Mouse (Mus musculus): ENCODE results near the gene Bag5. TPM values are rescaled to one million over a fixed set of nuclear protein-coding genes. Genes with fewer than 3 reads are reported as not detected.
"Not testable (repeated sequence)": the region's sequence is repeated elsewhere in the genome, so short reads cannot be mapped to it uniquely, and the experiment has no call there.

Gene Bag5
- polyA plus RNA-seq, 1 experiment from 2014 or later = 67.8 TPM

DNA sequence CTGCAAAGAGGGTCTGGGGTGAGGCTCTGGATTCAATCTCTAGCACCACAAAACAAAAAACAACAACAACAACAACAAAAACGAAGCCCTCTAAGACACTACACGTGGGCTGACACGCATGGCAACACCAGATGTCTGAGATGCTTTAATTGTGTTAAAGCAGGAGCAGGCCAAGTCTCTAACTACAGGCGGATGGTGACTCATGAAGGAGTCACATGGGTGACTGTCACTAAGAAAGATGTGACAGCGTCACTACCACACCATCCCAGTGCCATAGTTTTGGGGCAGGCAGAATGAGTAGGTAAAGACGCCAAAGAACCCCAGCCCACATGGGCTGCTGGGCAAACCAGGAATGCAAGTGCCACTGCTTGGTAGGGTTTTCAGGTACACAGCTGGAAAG, 39.4 kb upstream of the Bag5 start:
- Histone ChIP-seq H3K9ac (no peak overlapping the region), H3K9me3 (no peaks in the 10 kb centered on the region), H3K4me2 (no peak overlapping the region), H3K4me3 (no peak overlapping the region), H3K36me3 (no peaks in the 10 kb centered on the region), H3K27ac (replicated peaks) (no peak overlapping the region), H3K27me3 (no peaks in the 10 kb centered on the region), H3K4me1 (replicated peaks) (peaks cover 2% of the 10 kb centered on the region; the same call in 1 of the 2 replicates)
- 92% methylated on average over 6 of the region's 6 CpGs for WGBS
- ATAC-seq (ENCODE audit: low FRiP score, low read depth) = no peak

DNA sequence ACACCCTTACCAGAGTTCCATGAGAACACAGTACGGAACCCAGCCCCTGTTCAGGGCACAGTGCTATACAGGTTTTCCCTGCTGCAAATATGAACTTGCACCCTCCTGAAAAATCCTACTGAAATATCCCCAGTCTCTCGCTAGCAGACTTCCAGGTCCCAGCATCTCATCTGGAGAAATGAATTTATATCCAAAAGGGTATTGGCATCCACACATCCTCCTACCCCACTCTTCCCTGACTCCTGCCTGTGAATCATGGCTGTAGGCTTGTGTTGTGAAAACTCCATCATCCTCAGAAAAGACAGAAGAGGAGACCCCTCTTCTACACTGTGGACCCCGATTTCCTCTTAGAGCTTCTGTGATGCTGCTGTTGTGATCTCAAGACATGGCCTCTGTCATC, 37.7 kb upstream of the Bag5 start:
- H3K4me2 ChIP-seq = no peak overlapping the region
- no peak overlapping the region for H3K4me3 ChIP-seq
- peaks cover 7% of the 10 kb centered on the region for H3K4me1 ChIP-seq (replicated peaks)
- H3K9ac ChIP-seq = no peak overlapping the region
- H3K9me3 ChIP-seq = no peaks in the 10 kb centered on the region
- H3K36me3 ChIP-seq = no peaks in the 10 kb centered on the region
- H3K27me3 ChIP-seq = no peaks in the 10 kb centered on the region
- no peak for ATAC-seq (ENCODE audit: low FRiP score, low read depth)
- WGBS = 93% methylated on average over 3 of the region's 3 CpGs
- H3K27ac ChIP-seq (replicated peaks) = no peak overlapping the region

DNA sequence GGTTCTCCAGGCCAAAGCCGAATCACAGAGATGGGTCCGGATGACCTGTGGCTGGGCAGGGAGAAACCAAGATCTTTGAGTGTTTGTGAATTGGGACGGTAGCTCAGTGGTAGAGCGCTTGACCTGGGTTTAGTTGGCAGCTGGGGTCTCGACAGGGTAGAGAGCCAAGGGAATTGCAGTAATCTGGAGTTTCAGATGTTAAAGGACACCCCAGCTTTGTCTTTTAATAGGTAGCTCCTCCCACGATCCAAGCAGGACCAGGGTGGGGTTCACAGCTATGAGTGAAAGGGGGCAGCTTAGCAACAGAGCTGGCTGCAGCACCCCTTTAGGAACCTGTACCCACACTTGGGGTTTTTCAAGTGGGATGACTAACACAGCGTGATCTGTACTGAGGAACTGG, 34.4 kb upstream of the Bag5 start:
- no peaks in the 10 kb centered on the region for H3K27me3 ChIP-seq
- H3K36me3 ChIP-seq = no peaks in the 10 kb centered on the region
- H3K4me2 ChIP-seq = no peak overlapping the region
- H3K27ac ChIP-seq (replicated peaks) = no peak overlapping the region
- ATAC-seq (ENCODE audit: low FRiP score, low read depth) = no peak
- H3K4me3 ChIP-seq = no peak overlapping the region
- H3K4me1 ChIP-seq (replicated peaks) = peaks cover 7% of the 10 kb centered on the region
- H3K9me3 ChIP-seq = no peaks in the 10 kb centered on the region
- H3K9ac ChIP-seq = no peak overlapping the region
- 83% methylated on average over 7 of the region's 7 CpGs for WGBS

DNA sequence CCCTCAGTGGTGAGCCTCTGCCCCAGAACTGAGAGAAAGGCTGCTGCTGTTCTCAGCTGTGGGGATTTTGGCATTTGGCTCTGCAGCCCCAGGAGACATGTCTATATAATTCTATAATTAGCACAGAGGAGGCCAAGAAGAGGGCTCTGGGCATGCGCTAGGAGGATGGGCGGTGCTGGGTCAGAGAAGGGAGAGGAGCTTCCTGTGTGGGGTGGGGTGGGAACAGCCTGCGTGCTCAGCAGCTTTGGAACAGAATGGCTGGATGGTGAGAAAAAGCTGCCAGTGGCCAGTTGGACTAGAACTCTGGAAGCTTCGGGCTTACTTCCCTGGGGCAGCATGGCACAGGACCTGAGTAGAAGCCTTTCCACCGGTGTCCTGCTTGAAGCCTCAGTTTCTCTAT, 33.0 kb upstream of the Bag5 start:
- H3K27ac ChIP-seq (replicated peaks) = no peak overlapping the region; the same call in 1 of the 2 replicates
- H3K36me3 ChIP-seq = no peaks in the 10 kb centered on the region
- H3K4me2 ChIP-seq = no peak overlapping the region
- no peaks in the 10 kb centered on the region for H3K27me3 ChIP-seq
- WGBS = 56% methylated on average over 5 of the region's 5 CpGs
- H3K9me3 ChIP-seq = no peaks in the 10 kb centered on the region
- no peak overlapping the region for H3K9ac ChIP-seq
- no peak overlapping the region for H3K4me3 ChIP-seq
- ATAC-seq (ENCODE audit: low FRiP score, low read depth) = no peak
- H3K4me1 ChIP-seq (replicated peaks) = peaks cover 7% of the 10 kb centered on the region

DNA sequence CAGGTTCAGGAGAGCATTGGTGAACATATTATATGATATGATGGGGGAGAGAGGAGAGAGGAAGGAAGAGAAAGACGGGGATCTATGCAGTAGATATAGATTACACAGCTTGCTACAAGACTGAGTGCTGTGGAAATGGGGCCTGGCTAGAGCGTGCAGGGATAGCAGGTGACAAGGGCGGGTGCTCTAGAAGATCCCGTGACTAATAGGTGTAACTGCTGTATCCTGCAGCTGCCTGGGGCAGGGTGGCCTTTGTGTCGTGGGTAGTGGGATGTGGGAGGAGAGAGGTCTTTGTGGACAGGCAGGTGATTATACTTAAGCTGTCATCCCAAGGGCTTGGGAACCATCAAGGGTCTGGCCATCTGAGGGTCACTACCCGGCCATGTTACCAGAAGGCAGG, 32.2 kb upstream of the Bag5 start:
- ATAC-seq (ENCODE audit: low FRiP score, low read depth) = peak; percentile 19; the same call in 1 of the 2 replicates
- Histone ChIP-seq H3K4me3 (no peak overlapping the region), H3K27me3 (no peaks in the 10 kb centered on the region), H3K27ac (replicated peaks) (no peak overlapping the region), H3K9me3 (no peaks in the 10 kb centered on the region), H3K9ac (no peak overlapping the region), H3K4me1 (replicated peaks) (peaks cover 7% of the 10 kb centered on the region), H3K4me2 (no peak overlapping the region), H3K36me3 (no peaks in the 10 kb centered on the region)
- WGBS = 75% methylated on average over 6 of the region's 6 CpGs

DNA sequence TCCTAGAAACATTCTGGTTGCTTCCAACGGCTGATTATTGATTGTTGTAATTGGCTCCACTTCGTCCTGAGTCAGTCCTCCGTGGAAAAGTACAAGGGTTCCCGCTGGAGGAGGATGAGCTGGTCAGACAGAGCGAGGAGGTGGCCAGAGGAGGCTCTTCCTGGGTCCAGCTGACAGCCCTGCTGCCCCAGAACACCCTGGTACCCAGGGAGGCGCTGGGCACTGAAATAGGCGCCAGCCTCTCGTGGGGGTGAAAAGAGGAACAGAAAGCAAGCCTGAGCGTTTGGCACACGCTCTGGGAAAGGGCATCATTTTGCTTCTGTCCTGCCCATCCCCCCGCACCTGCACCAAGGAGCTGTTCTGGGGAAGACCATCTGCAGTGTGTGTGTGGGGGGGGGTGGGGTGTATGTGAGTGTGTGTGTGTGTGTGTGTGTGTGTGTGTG, 30.9 kb upstream of the Bag5 start:
- H3K4me2 ChIP-seq = no peak overlapping the region
- H3K4me1 ChIP-seq (replicated peaks) = peaks cover 7% of the 10 kb centered on the region
- H3K36me3 ChIP-seq = no peaks in the 10 kb centered on the region
- H3K27ac ChIP-seq (replicated peaks) = no peak overlapping the region
- H3K9me3 ChIP-seq = no peaks in the 10 kb centered on the region
- 71% methylated on average over 11 of the region's 11 CpGs for WGBS
- no peak for ATAC-seq (ENCODE audit: low FRiP score, low read depth)
- H3K9ac ChIP-seq = no peak overlapping the region
- H3K27me3 ChIP-seq = no peaks in the 10 kb centered on the region
- H3K4me3 ChIP-seq = no peak overlapping the region

DNA sequence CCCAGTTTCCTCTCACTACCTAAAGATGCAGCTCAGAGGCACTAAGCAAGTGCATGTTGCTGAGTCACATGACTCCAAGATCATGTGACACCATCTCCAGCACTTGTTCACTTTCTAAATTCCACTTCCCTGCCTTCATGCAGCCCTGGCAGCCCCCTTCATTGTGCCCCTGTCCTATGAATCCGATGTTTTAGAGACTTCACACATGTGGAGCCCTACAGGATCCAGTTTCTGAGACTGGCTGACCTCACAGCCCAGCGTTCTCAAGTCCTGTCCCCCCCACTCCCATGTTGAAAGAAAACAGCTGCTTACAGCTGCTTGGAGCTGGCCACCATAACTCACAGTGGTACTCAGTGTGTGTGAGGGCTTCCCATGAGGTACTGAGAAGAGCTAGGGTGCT, 30.4 kb upstream of the Bag5 start:
- Histone ChIP-seq H3K4me1 (replicated peaks) (peaks cover 7% of the 10 kb centered on the region), H3K4me2 (no peak overlapping the region), H3K27me3 (no peaks in the 10 kb centered on the region), H3K36me3 (no peaks in the 10 kb centered on the region), H3K27ac (replicated peaks) (no peak overlapping the region), H3K9me3 (no peaks in the 10 kb centered on the region), H3K9ac (no peak overlapping the region), H3K4me3 (no peak overlapping the region)
- ATAC-seq (ENCODE audit: low FRiP score, low read depth) = no peak
- 81% methylated on average over 2 of the region's 2 CpGs for WGBS

DNA sequence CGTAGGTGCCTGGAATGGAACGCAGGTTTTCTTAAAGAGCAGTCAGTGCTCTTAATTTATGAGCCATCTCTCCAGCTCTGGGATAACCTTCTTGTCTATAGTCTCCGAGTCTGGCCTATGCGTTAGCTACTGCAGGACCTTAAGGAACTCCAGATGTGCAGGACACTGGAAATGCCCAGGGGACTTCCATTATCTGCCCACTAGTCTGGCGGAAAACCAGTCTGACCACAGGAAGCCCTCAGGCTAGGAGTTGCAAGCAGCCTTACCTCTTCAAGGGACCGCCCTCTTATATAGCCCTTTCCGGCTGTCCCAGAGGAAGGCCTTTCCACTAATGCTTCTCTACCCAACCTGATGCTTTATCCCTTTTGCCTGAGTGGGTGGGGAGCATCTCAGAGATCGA, 28.3 kb upstream of the Bag5 start:
- Histone ChIP-seq H3K27me3 (no peaks in the 10 kb centered on the region), H3K27ac (replicated peaks) (no peak overlapping the region), H3K9ac (no peak overlapping the region), H3K9me3 (no peaks in the 10 kb centered on the region), H3K4me3 (no peak overlapping the region), H3K4me1 (replicated peaks) (peaks cover 6% of the 10 kb centered on the region), H3K36me3 (no peaks in the 10 kb centered on the region), H3K4me2 (no peak overlapping the region)
- 82% methylated on average over 8 of the region's 8 CpGs for WGBS
- no peak for ATAC-seq (ENCODE audit: low FRiP score, low read depth)

DNA sequence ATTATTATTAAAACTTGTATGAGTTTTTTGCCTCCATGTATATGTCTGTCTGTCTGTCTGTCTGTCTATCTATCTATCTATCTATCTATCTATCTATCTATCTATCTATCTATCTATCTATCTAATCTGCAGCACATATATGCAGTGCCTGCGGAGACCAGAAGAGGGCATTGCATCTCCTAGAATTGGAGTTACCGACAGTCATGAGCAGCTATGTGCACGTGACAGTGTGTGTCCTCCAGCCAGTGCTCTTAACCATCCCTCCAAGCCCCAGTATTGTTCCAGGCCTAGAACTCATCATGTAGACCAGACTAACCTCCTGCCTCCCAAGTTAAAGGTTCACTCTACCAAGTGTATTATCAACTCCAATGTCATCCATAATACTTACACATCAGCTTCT, 25.7 kb upstream of the Bag5 start:
- Histone ChIP-seq H3K27me3 (no peaks in the 10 kb centered on the region), H3K9me3 (no peaks in the 10 kb centered on the region), H3K4me2 (no peak overlapping the region), H3K36me3 (no peaks in the 10 kb centered on the region), H3K4me1 (replicated peaks) (no peaks in the 10 kb centered on the region), H3K4me3 (no peak overlapping the region), H3K27ac (replicated peaks) (no peak overlapping the region), H3K9ac (no peak overlapping the region)
- ATAC-seq (ENCODE audit: low FRiP score, low read depth) = no peak
- 6% methylated on average over 3 of the region's 3 CpGs for WGBS

DNA sequence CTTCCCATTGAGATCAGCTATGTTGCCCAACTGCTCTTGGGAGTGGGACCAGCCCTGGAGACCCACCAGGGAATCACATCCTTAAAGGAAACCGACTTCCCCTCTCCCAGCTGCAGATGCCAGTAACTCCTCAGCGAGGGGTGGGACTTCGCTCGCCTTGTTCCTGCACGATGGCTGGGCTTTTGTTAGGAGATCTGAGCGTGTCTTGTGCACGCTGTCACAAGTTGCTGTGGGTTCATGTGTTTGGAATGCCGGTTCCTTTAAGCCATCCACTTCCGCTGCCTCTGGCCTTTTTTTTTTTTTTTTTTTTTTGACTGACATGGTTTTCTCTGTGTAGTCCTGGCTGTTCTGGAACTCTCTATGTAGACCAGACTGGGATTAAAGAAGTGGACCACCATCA, 24.3 kb upstream of the Bag5 start:
- Histone ChIP-seq H3K36me3 (no peaks in the 10 kb centered on the region), H3K4me3 (no peak overlapping the region), H3K9ac (no peak overlapping the region), H3K4me2 (no peak overlapping the region), H3K27ac (replicated peaks) (no peak overlapping the region), H3K27me3 (no peaks in the 10 kb centered on the region), H3K4me1 (replicated peaks) (0 out of 2 replicates have a peak, but pooled peaks cover 4% of the 10 kb centered on the region), H3K9me3 (no peaks in the 10 kb centered on the region)
- WGBS = 42% methylated on average over 9 of the region's 9 CpGs
- ATAC-seq (ENCODE audit: low FRiP score, low read depth) = no peak; the same call in 1 of the 2 replicates

DNA sequence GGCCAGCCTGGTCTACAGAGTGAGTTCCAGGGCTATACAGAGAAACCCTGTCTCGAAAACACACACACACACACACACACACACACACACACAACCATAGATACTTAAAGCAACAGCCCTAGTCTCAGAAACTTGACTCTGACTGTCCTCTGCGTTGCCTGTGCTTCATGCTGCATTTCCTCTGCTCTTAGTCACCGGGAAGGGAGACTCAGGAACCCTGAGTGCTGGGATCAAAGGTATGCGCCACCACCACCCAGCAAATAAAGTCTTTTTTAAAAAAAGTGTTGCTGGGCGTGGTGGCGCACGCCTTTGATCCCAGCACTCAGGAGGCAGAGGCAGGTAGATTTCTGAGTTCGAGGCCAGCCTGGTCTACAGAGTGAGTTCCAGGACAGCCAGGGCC, 23.6 kb upstream of the Bag5 start:
- H3K27me3 ChIP-seq; H3K36me3 ChIP-seq; H3K4me2 ChIP-seq; H3K27ac ChIP-seq (replicated peaks); H3K9ac ChIP-seq; H3K4me3 ChIP-seq; H3K9me3 ChIP-seq; ATAC-seq (ENCODE audit: low FRiP score, low read depth): not testable (repeated sequence)
- WGBS = 84% methylated on average over 8 of the region's 8 CpGs
- H3K4me1 ChIP-seq (replicated peaks) = peaks cover 10% of the 10 kb centered on the region; the same call in 1 of the 2 replicates

DNA sequence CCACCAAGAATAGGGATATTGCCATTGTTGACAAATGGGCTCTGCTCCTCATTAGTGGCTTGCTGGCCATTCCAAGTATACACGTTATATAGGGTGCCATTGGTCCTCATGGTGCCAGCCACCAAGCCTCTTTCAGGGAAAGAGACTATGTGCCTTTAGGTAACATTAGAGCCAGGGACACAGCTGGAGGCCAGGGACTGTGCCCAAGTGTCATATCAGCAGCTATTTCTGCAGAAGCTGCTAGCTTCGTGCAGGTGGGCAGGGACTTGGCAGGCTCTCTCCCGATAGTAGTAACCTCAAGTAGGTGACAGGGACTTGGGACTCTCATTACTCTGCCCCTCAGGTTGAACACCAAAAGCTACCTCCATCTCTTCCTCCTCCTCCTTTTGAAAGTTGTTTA, 21.9 kb upstream of the Bag5 start:
- no peaks in the 10 kb centered on the region for H3K36me3 ChIP-seq
- H3K27me3 ChIP-seq = no peaks in the 10 kb centered on the region
- no peak overlapping the region for H3K4me2 ChIP-seq
- peaks cover 10% of the 10 kb centered on the region; the same call in 1 of the 2 replicates for H3K4me1 ChIP-seq (replicated peaks)
- 90% methylated on average over 3 of the region's 3 CpGs for WGBS
- no peak overlapping the region for H3K9ac ChIP-seq
- no peak overlapping the region for H3K27ac ChIP-seq (replicated peaks)
- no peak for ATAC-seq (ENCODE audit: low FRiP score, low read depth)
- no peaks in the 10 kb centered on the region for H3K9me3 ChIP-seq
- H3K4me3 ChIP-seq = no peak overlapping the region

DNA sequence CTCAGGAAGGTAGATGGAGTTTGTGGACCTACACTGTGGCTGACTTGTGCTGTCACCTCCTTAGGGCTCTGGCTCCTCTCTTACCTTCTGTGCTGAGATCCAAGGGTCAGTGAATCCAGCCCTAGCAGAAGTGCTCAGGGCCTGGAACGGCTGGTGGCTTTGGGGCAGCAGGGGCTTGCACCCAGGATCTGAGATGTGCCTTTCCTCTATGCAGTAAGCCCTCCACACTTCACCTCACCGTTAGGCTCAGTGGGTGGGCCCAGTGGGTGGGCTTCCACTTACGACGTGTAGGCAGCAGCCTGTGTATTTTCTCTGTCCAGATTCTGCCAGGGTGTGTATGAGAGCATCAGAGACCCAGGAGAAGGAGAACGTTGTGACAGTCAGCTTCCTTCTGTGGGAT, 19.9 kb upstream of the Bag5 start:
- peak; percentile 33; the same call in 1 of the 2 replicates for ATAC-seq (ENCODE audit: low FRiP score, low read depth)
- H3K4me3 ChIP-seq = no peak overlapping the region
- 42% methylated on average over 5 of the region's 5 CpGs for WGBS
- 0 out of 2 replicates have a peak overlapping the region, but pooled peaks have one; percentile 6 for H3K9ac ChIP-seq
- H3K27ac ChIP-seq (replicated peaks) = peak overlapping the region; percentile 46; the same call in 1 of the 2 replicates
- H3K27me3 ChIP-seq = no peaks in the 10 kb centered on the region
- 0 out of 2 replicates have a peak, but pooled peaks cover 8% of the 10 kb centered on the region for H3K36me3 ChIP-seq
- peak overlapping the region; percentile 40 for H3K4me2 ChIP-seq
- no peaks in the 10 kb centered on the region for H3K9me3 ChIP-seq
- H3K4me1 ChIP-seq (replicated peaks) = peaks cover 10% of the 10 kb centered on the region; the same call in 1 of the 2 replicates

Data from hindbrain, embryonic 15.5 days (tissue).